ENCODE assay signal across 19 mouse cellular contexts in genomic region chr1:86700367-86700766, GRCm38 (mm10). TPM values are rescaled to one million over a fixed set of nuclear protein-coding genes. Genes with fewer than 3 reads are reported as not detected.
"Had no signal": no experiment of that assay in that cellular context is flagged by ENCODE, and none has a peak within 500 bp of the region (broad histone marks: within the 10 kb centered on the region; RNA-seq: fewer than 3 reads in every experiment).

No protein-coding gene starts in this region.

- H3K9me3 ChIP-seq: limb, embryonic 12.5 days; lung, embryonic 15.5 days; midbrain, embryonic 15.5 days; neural tube, embryonic 12.5 days had no signal

- H3K4me2 ChIP-seq: limb, embryonic 12.5 days; lung, embryonic 15.5 days; midbrain, embryonic 15.5 days; neural tube, embryonic 12.5 days had no signal

- H3K27ac ChIP-seq: limb, embryonic 12.5 days; lung, embryonic 15.5 days; macrophage; midbrain, embryonic 15.5 days; neural tube, embryonic 12.5 days had no signal

- H3K9ac ChIP-seq: limb, embryonic 12.5 days; lung, embryonic 15.5 days; midbrain, embryonic 15.5 days; neural tube, embryonic 12.5 days had no signal

- H3K4me3 ChIP-seq: limb, embryonic 12.5 days; lung, embryonic 15.5 days; midbrain, embryonic 15.5 days; neural tube, embryonic 12.5 days had no signal

- ATAC-seq: intestine, embryonic 16.5 days; midbrain, embryonic 15.5 days had no signal

- DNase-seq: kidney, adult 8-10 months; kidney, postnatal 25 days; layer of hippocampus, adult 9-11 months; layer of hippocampus, postnatal 36 days; lung, postnatal 14 days; retina, postnatal 1 day; right cerebral cortex, postnatal 4 days; spleen, adult 18-20 months; thymus, adult 2 months; thymus, postnatal 25 days had no signal

- H3K27me3 ChIP-seq: limb, embryonic 12.5 days; lung, embryonic 15.5 days; midbrain, embryonic 15.5 days; neural tube, embryonic 12.5 days had no signal

- H3K36me3 ChIP-seq: limb, embryonic 12.5 days; lung, embryonic 15.5 days; midbrain, embryonic 15.5 days; neural tube, embryonic 12.5 days had no signal

RNA-seq across cellular contexts. Expression of gene Nppc, which starts 30.0 kb away (rescaled TPM):
- total RNA-seq: liver, adult 2 months; monocyte, adult 5-6 weeks; neutrophil, adult 5-6 weeks had no signal
- polyA plus RNA-seq: liver, adult 2 months; macrophage had no signal
